Mouse (Mus musculus) gastrocnemius, postnatal 4 days (tissue): Measurements from ENCODE around the gene Tmem8b. TPM values are rescaled to one million over a fixed set of nuclear protein-coding genes. Genes with fewer than 3 reads are reported as not detected.

Source experiments
- DNase-seq, 2 experiments: peaks; one replicate each; pipeline ENCODE4 v3.0.0; 2021 to 2022; ENCODE audit warnings: low spot score in 2 of 2, mixed read lengths in 2 of 2
- total RNA-seq, 2 experiments: library from RNA; stranded (reverse); gene quantifications; 2 replicates each; pipeline ENCODE4 v1.2.3; 2021

Tmem8b gene
- total RNA-seq, 2 experiments from 2014 or later, result 9.4 to 12.0 TPM

- peak; percentile 76 to 86 for DNase-seq
Measured at GRCm38 (mm10) chr4:43711821-43712220, 43.0 kb downstream of the Tmem8b start.

GRCm38 (mm10) chr4:43713652-43714219 is 45.0 kb downstream of the Tmem8b start:
- DNase-seq, result no peak

GRCm38 (mm10) chr4:43720491-43721228 is 51.9 kb downstream of the Tmem8b start:
- no peak for DNase-seq

- no peak for DNase-seq
Measured at GRCm38 (mm10) chr4:43722191-43722590, 53.4 kb downstream of the Tmem8b start.

GRCm38 (mm10) chr4:43724764-43725163 is 56.0 kb downstream of the Tmem8b start:
- DNase-seq, result peak in 1 of 2 experiments; percentile 64

- DNase-seq, result no peak
Measured at GRCm38 (mm10) chr4:43726228-43726993, 57.6 kb downstream of the Tmem8b start.

GRCm38 (mm10) chr4:43726995-43727394 is 58.2 kb downstream of the Tmem8b start, which contains the start of gene Hrct1:
Gene Hrct1, plus strand, starts transcription at chr4:43727188.
- peak in 1 of 2 experiments; percentile 74 for DNase-seq

GRCm38 (mm10) chr4:43727718-43728575 is 59.2 kb downstream of the Tmem8b start:
- no peak for DNase-seq

GRCm38 (mm10) chr4:43728576-43728954 is 59.8 kb downstream of the Tmem8b start:
- DNase-seq, result peak in 1 of 2 experiments; percentile 46

GRCm38 (mm10) chr4:43729126-43729525 is 60.4 kb downstream of the Tmem8b start:
- DNase-seq, result no peak

GRCm38 (mm10) chr4:43729794-43730550 is 61.2 kb downstream of the Tmem8b start, which contains the start of gene Spaar:
Gene Spaar, plus strand, starts transcription at chr4:43730034.
- no peak for DNase-seq

- no peak for DNase-seq
Measured at GRCm38 (mm10) chr4:43730750-43731297, 62.1 kb downstream of the Tmem8b start.

GRCm38 (mm10) chr4:43732171-43732570 is 63.4 kb downstream of the Tmem8b start:
- no peak for DNase-seq

GRCm38 (mm10) chr4:43733186-43733585 is 64.4 kb downstream of the Tmem8b start:
- no peak for DNase-seq

GRCm38 (mm10) chr4:43737144-43737543 is 68.4 kb downstream of the Tmem8b start:
- DNase-seq, result no peak

GRCm38 (mm10) chr4:43738989-43739674 is 70.4 kb downstream of the Tmem8b start:
- DNase-seq, result no peak

GRCm38 (mm10) chr4:43741526-43741925 is 72.8 kb downstream of the Tmem8b start:
- DNase-seq, result no peak
